Mouse (Mus musculus) brain, embryonic 14.5 days (tissue): Measurements from ENCODE around the gene Zc3h14.

Experiments used
- CTCF ChIP-seq: fragments of 200-500 bp; IDR thresholded peaks from 2 replicates; pipeline ENCODE4 v1.5.1; 2012; ENCODE audit warnings: inconsistent platforms, mild to moderate bottlenecking, moderate library complexity, borderline replicate concordance; ENCODE audit not compliant: insufficient read depth, insufficient read length; ENCODE audit errors: extremely low read depth
- POLR2A ChIP-seq: fragments of 200-500 bp; IDR thresholded peaks from 2 replicates; pipeline ENCODE4 v1.6.1; 2012; ENCODE audit warnings: mild to moderate bottlenecking, inconsistent platforms, borderline replicate concordance; ENCODE audit not compliant: poor library complexity, insufficient read depth, insufficient read length, severe bottlenecking; ENCODE audit errors: extremely low read depth

DNA sequence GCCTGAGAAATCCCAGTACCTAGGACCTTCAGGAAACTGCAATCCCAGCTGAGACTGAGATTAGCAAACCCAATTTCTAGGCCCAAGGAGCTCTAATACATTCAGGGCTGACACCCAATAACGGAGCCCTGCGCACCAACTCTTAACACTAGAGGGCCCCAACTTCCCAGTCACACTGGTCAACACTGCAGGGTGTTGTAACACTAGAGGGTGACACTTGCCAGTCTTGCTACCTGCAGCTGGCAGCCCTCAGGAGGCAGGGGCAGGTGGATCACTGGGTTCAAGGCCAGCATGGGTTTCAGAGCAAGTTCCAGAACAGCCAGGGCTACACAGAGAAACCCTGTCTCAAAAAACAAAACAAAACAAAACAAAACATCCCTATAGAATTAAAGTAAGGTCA, 633 bp upstream of the Zc3h14 start:
- TF ChIP-seq CTCF, result peak; percentile 38; the same call in 1 of the 2 replicates
- no peak for TF ChIP-seq POLR2A
